Mouse (Mus musculus): ENCODE data around the gene Krt8.

The Krt8 gene

DNA sequence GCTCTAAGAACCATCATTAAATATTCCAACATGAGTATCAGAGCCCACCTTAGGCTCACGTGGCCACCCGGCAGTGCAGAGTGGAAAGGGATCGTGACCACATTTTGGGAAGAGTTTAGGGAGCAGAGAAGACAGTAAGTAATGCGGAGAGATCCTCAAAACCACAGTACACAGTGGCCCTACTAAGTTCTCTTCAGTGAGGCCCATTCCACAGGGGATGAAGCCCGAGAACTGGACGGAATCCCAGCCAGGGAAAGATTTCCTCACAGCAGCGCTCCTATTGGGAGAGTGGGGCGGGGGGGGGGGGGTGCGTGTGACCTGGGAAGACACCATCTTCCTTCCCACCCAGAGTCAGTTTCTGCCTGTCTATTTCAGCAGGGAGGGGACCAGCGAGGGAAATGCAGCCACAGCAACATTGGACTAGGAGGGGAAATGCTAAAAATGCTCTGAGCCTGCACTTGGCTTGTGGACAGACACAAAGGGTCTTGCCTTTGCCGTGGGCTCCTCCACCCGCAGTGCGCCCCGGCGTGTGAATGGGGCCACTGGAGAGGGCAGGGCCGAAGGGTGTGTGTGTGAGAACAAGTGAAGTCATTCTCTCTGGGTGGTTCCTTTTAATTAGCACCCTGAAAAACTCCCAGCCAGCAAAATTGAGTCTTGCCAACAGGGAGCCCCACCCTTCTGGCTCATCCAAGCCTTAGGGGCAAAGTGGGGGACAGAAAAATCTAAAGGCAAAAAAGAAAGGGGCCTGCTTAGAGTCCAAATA lies 30.0 kb downstream of the Krt8 start:
- DNase-seq, result no peak

DNA sequence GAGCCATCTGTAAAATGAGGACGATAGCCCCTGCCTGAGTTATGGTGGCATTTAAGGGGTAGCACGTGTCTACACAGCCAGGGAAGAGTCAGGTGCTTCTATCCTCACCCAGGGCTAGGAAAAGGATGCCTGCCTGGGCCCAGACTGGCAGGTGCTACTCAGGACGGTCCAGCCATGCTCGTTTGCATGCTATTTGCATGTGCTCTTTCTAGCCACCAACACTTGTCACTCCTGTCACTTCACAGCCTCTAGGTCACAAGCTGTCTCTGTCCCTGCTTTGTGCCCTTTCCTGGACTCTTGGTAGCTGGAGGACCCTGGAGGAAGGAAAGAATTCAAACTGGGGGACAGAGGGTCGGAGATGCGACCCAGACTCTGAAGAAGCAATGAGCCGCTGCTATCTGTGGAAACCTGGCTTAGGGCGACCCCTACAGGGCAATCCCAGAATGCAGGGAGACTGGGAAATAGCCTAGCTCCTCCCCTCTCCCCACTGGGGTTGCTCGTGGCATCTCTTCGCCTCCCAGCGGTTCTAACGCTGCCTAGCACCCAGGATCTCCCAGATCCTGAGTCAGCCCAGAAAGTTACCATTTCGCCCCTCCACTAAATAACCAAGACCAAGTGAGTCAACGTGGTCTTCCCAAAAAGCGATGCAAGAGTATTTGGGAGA lies 30.7 kb downstream of the Krt8 start:
- peak; percentile 97 for DNase-seq

DNA sequence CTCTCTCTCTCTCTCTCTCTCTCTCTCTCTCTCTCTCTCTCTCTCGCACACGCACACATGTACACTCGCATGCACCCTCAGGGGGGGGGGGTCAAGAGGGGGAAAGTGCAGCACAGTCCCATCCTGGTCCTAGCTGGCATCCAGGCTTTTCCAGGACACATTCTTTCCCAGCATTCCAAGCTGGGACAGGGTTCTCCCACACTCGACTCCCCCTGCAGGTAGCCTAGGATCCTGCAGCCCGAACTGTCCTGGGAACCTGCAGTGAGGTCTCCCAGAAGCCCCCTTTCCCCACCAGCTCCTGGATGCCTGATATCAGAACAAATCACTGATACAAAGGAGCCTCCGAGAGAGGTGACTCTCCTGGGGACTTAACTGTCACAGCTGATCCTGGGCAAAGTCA lies 33.7 kb downstream of the Krt8 start:
- peak; percentile 53 for DNase-seq

DNA sequence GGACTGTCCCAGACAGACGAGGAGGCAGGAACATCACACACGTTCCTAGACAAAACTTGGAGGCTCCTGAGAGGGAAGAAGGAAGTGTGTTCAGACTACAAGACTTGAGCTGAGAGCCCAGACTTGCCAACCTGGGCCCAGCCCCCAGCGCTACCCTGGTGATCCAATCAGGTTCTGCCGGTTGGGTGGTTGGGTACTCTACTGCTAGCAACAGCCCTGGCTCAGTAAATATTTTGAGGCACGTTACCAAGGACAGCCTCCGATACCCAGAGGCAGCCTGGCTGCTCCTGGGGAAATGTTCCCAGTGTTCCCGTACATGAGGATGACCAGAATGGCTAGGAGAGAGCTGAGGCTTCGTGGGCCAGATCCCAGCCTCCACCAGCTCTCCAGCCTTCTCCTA lies 37.5 kb downstream of the Krt8 start:
- DNase-seq, result no peak

DNA sequence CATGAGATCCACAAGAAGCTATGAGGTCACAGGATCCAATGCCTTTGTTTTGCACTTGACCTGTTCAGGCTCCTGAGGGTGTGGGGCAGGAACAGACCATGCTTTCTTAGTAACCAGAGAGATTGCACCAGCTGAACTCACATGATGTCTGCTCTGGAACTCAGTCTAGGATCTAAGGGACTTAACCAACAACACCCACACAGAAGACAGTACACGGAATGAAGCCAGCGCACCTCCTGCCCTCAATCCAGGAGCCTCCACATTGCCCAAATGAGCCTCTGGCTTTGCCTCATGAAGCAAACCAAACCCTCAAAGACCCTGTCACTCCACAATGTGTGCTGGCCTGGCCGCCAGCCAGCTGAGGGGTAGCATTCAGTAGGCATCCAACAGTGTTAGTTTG lies 45.4 kb downstream of the Krt8 start:
- DNase-seq, result no peak

DNA sequence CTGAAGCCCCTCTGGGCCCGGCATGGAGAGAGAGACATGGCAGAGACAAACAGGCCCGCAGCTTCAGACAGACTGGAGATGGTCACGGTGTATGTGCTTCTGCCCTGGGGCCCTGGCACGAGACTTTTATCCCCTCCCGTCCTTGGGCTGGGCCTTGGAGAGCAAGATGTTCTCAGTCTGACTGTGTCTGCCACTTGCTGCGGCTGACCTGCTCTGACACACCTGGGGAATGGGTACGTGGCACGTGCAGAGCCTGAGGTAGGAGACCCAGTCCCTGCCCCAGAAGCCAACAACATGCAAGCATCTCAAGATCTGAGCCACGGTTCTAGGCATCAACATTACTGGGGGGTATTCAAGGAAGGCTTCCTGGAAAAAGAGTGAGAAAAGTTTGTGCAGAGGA lies 50.1 kb downstream of the Krt8 start, which contains the start of gene Krt78:
TSS of gene Krt78 (minus strand) at position 101 of the 400 bp plus-strand sequence.
- no peak for DNase-seq

DNA sequence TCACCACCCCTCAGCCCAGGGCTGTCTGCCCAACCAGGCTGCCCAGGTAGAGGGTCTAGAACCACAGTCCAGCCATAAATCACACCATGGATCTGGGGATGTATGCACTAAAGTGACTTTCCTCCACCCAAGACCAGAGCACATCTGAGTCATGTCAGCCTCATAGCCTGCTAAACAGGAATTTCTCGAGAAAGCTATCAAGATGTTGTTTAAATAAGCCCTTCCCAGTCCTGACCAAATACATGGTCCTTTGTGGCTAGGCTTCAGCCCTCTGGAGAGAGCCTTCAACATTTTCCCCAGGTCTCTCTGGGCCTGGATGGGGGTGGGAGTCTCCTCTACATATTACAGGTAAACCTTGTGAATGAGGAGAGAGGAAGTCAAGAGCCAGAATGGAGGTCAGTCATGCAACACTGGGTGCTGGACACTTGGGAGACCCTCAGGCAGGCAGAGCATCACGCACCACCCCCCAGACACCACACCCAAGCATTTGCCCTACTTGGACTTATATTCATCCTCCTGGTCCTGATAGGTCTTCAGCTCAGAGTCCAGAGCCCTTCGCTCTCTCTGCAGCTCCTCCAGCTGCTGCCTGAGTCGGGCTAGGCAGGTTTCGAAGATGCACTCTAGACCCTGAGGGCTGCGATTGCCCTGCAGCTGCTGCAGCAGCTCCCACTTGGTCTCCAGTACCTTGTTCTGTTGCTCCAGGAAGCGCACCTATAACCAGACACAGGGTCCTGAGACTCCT lies 51.4 kb downstream of the Krt8 start:
- DNase-seq, result no peak

Measured in right cerebral cortex, postnatal 14 days (tissue).